Mouse (Mus musculus): ENCODE results near the gene Uba2. TPM values are rescaled to one million over a fixed set of nuclear protein-coding genes. Genes with fewer than 3 reads are reported as not detected.

Uba2 gene
- total RNA-seq, 2 experiments from 2014 or later = 86.2 to 90.5 TPM

DNA sequence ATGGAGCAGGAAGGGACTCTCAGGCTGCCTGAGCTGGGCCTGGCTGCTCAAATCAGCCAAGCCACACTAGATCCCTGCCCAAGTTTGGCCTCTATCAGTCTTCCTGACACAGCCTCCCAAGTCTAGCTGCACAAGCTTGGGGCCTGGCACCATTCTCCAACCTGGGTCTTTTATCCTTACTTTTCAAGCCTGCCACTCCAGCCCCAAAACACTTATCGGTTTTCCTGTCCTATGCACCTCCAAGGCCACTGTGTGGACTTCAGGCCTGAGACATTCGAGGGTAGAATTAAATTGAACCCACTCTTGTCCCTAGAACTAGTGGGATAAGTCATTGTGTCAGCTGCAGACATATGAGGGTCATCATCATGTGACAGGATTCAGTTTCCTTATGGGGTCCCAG lies 69.4 kb downstream of the Uba2 start:
- no peak for DNase-seq (ENCODE audit: extremely low spot score in 1 of 2, low spot score in 1 of 2)

- DNase-seq (ENCODE audit: extremely low spot score in 1 of 2, low spot score in 1 of 2) = no peak
Measured at GRCm38 (mm10) chr7:34094911-34095481, 74.4 kb downstream of the Uba2 start, which contains the start of gene Scgb1b30. Scgb1b30 (plus strand) TSS chr7:34095431.

Other genes with a start within 250 kb of the Uba2 start
- gene Scgb2b26, start 224.6 kb downstream of the Uba2 start, total RNA-seq (2021) = not detected
- not detected for gene Scgb2b27, start 155.7 kb downstream of the Uba2 start, total RNA-seq (2021)
- not detected for gene Scgb1b27, start 148.1 kb downstream of the Uba2 start, total RNA-seq (2021)
- not detected for gene Scgb1b30, start 74.2 kb downstream of the Uba2 start, total RNA-seq (2021)
- 10 to 100 TPM; 12.3 to 16.6 TPM for gene Wtip, start 36.3 kb downstream of the Uba2 start, total RNA-seq (2021)
- 10 to 100 TPM; 23.9 to 24.0 TPM for gene Pdcd2l, start 27.1 kb upstream of the Uba2 start, total RNA-seq (2021)
- 100 to 1,000 TPM; 725 to 726 TPM for gene Gpi1, start 60.7 kb upstream of the Uba2 start, total RNA-seq (2021)
- gene Gm6096, start 81.4 kb upstream of the Uba2 start, total RNA-seq (2021) = not detected
- 10 to 100 TPM; 34.4 to 37.0 TPM for gene 4931406P16Rik, start 144.0 kb upstream of the Uba2 start, total RNA-seq (2021)
- 10 to 100 TPM; 70.9 to 76.2 TPM for gene Lsm14a, start 223.7 kb upstream of the Uba2 start, total RNA-seq (2021)